Mouse (Mus musculus): ENCODE data around the gene Stk16. TPM values are rescaled to one million over a fixed set of nuclear protein-coding genes. Genes with fewer than 3 reads are reported as not detected.

Stk16 gene
- total RNA-seq, 2 experiments from 2014 or later: 65.6 to 67.0 TPM

Small RNA genes within 50 kb of the gene (microRNA-seq; reads per million reads assigned to microRNA genes)
- gene Gm27943: 0 reads per million in 2 experiments

Other genes with a start within 250 kb of the Stk16 start
- 1 to 10 TPM; 2.3 to 3.1 TPM for gene Nhej1, start 85.6 kb upstream of the Stk16 start, total RNA-seq (2021)
- 1 to 10 TPM; 1.2 to 1.3 TPM for gene Slc23a3, start 76.9 kb upstream of the Stk16 start, total RNA-seq (2021)
- gene Cnppd1, start 68.1 kb upstream of the Stk16 start, total RNA-seq (2021): 10 to 100 TPM; 27.9 to 35.0 TPM
- 10 to 100 TPM; 34.1 to 37.5 TPM for gene Retreg2, start 68.1 kb upstream of the Stk16 start, total RNA-seq (2021)
- gene Zfand2b, start 42.2 kb upstream of the Stk16 start, total RNA-seq (2021): 10 to 100 TPM; 17.3 to 20.6 TPM
- gene Abcb6, start 30.4 kb upstream of the Stk16 start, total RNA-seq (2021): 10 to 100 TPM; 20.0 to 24.1 TPM
- 10 to 100 TPM; 10.0 to 12.0 TPM for gene Ankzf1, start 18.7 kb upstream of the Stk16 start, total RNA-seq (2021)
- gene Atg9a, start 18.6 kb upstream of the Stk16 start, total RNA-seq (2021): 10 to 100 TPM; 39.7 to 40.7 TPM
- gene Glb1l, start within 50 bp of the Stk16 start, total RNA-seq (2021): 10 to 100 TPM; 10.7 to 12.7 TPM
- 100 to 1,000 TPM; 371 to 462 TPM for gene Tuba4a, start 9.0 kb downstream of the Stk16 start, total RNA-seq (2021)
- gene A630095N17Rik, start 21.3 kb downstream of the Stk16 start, total RNA-seq (2021): not detected
- 10 to 100 TPM; 46.4 to 49.2 TPM for gene Dnajb2, start 25.6 kb downstream of the Stk16 start, total RNA-seq (2021)
- under 1 TPM; 0.41 to 0.43 TPM for gene Ptprn, start 53.7 kb downstream of the Stk16 start, total RNA-seq (2021)
- not detected for gene Resp18, start 67.6 kb downstream of the Stk16 start, total RNA-seq (2021)
- 10 to 100 TPM; 89.5 to 89.8 TPM for gene Dnpep, start 107.2 kb downstream of the Stk16 start, total RNA-seq (2021)
- gene Des, start 149.5 kb downstream of the Stk16 start, total RNA-seq (2021): 100 to 1,000 TPM; 742 to 747 TPM
- 100 to 1,000 TPM; 121 to 123 TPM for gene Speg, start 164.5 kb downstream of the Stk16 start, total RNA-seq (2021)
- gene Gmppa, start 225.1 kb downstream of the Stk16 start, total RNA-seq (2021): 10 to 100 TPM; 41.1 to 41.4 TPM
- gene Asic4, start 239.6 kb downstream of the Stk16 start, total RNA-seq (2021): not detected

Measured in heart, postnatal 4 days (tissue).